In the genomic region with DNA sequence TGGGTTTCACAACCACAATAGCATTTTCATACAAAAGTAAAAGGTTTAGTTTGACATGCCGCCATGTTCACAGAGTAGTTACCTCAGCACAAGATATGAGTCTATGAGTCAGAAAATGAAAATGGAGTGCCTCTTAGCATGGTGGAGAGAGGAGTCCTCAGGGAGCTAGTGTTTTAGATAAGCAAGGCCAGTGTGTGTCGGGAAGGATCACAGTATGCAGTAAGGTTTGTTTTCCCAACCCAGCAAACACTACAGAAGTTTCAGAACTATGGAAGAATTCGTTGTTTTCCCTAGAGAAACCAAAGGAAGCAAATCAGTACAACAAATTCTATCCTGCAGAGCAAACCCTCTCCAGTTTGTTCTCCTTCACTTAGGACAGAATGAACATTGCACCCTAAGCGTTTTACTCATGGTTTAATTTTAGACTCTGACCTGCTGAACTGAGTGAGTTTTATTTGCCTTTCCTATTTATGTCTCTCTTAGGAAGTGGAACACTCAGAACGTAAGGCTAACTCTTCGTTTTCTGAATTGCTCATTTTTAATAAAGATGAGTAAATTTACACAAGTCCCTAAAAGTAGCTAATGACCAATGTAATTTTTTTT, we compare ENCODE assay signal across 1 mouse cellular context.
TF ChIP-seq lines count a peak whose summit lies in the region.

No protein-coding gene starts in this region.

TF ChIP-seq in CH12.LX, 34 proteins besides CTCF, POLR2A, EP300 and RAD21:
- TF ChIP-seq JUND (conservative IDR thresholded peaks at IDR 0.05; ENCODE audit: low read depth, low read length) = no peak
- peak; percentile 70; the same call in 1 of the 2 replicates for TF ChIP-seq MEF2A (IDR thresholded peaks at IDR 0.05; ENCODE audit: borderline replicate concordance, low read depth, low read length)
- no peak for TF ChIP-seq CHD2 (IDR thresholded peaks at IDR 0.05; ENCODE audit: low read length)
- no peak for TF ChIP-seq GABPA (IDR thresholded peaks at IDR 0.05; ENCODE audit: insufficient replicate concordance, low read depth, low read length)
- no peak for TF ChIP-seq JUN (IDR thresholded peaks at IDR 0.05; ENCODE audit: insufficient read depth, low read depth, low read length)
- no peak for TF ChIP-seq ZKSCAN1 (IDR thresholded peaks at IDR 0.05; ENCODE audit: borderline replicate concordance, low read depth, low read length)
- no peak for TF ChIP-seq NELFE (IDR thresholded peaks at IDR 0.05; ENCODE audit: low read depth, low read length)
- TF ChIP-seq BHLHE40 (IDR thresholded peaks at IDR 0.05; ENCODE audit: low read depth, low read length) = no peak
